Mouse (Mus musculus): ENCODE data around the gene Bivm.

DNA sequence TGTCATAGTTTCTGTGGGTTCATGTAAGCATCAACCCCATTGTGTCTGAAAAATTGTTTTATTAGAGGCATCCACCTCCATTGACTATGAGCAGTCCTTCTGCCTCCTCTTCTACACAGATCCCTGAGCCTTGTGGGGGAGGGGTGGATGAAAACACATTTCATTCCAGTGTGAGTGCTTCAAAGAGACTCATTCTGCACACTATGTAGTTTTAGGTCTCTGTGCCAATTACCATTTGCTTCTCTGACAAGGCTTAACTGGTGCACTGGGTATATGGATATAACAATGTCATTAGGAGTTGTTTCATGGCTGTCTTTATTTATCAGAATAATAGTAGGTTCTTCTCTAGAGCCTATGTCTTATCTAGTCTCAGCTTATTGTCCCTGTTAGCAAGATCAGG lies 67.6 kb downstream of the Bivm start:
- TF ChIP-seq POLR2A (IDR thresholded peaks at IDR 0.05; ENCODE audit: control insufficient read depth, low read depth, low read length) (no peak), CTCF (IDR thresholded peaks at IDR 0.05; ENCODE audit: control insufficient read depth, insufficient read depth, insufficient replicate concordance, low read depth, low read length) (no peak)
